Mouse (Mus musculus): Measurements from ENCODE around the gene Mylk. TPM values are rescaled to one million over a fixed set of nuclear protein-coding genes. Genes with fewer than 3 reads are reported as not detected.

Gene Mylk
- total RNA-seq, 2 experiments from 2014 or later: 13.4 to 14.5 TPM

DNA sequence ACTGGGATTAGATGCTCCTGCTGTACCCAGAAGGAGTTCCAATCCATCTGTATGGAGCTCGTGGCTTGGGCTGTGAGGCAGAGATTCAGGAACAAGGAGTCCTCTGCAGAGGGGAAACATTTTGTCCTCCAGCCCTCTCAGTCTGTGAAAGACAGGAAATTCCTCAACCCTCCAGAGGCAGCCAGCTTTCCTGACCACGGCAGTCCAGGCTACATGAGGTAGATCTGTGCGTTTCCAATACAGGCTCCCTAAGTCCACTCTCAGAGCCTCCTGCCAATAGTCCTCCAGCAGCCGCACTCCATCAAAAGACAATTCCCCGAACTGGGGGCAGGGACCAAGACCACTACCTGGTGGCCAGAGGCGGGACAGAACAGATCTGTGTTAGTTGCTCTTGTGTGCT, 164.4 kb downstream of the Mylk start:
- DNase-seq: no peak

DNA sequence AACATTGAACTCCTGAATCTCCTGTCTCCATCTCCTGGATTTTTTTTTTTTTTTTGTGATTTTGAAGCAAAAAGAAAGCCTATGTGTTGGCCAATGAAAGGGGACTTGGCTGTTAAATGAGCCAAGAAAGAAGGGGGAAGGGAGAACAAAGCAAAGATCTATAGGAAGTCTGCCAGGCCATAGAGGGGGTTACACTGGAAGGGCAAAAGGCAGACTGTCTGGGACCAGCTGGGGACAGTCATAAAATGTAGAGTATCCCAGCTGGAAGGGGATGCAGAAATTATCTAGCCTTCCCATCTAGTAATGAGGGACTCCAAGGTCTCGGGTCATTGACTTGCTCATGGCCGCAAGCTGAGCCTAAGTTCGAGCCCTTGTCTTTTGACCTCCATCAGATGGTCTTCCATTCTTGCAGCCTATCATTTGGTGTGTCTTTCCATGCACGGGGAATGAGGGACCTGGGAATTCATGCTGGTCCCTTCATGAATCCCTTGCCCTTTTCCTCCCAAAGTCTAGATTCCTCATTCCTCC, 172.4 kb downstream of the Mylk start:
- DNase-seq: no peak

DNA sequence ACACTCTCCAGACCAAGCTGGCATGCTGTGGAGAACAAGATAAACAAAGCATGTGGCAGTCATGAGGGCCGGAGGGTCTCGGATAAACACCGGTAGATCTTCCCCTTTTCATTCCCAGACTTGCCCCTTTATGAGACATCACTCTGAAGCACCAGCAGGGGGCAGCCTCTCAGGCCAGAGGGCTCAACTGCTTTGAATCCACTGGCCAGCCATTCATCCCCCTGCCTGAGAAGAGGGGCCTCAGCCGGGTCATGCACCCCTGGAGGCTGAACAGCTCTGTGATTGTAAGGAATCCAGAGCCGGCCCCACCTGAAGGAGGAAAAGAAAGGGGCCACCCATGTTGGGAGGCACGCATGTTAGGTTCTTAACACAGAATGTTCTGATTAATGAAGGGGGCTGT, 175.2 kb downstream of the Mylk start:
- no peak for DNase-seq

DNA sequence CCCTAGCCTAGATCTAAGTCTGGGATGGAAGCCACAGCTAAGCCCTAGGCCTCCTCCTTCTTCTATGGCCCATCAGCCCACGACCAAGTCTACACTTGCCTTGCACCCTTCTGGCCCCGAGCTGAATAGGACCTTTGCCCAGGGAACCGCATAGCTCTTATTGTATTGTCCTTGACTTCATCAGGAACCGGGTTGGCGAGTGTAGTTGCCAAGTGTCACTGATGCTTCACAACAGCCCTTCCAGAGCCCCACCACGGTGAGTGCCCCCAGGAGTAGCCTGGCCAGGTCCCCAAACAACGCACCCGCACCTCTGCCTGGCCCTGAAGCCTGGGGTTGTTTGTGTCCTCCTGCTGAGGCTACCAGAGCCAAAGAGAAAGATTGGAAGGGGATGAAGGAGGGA, 175.9 kb downstream of the Mylk start:
- no peak for DNase-seq

DNA sequence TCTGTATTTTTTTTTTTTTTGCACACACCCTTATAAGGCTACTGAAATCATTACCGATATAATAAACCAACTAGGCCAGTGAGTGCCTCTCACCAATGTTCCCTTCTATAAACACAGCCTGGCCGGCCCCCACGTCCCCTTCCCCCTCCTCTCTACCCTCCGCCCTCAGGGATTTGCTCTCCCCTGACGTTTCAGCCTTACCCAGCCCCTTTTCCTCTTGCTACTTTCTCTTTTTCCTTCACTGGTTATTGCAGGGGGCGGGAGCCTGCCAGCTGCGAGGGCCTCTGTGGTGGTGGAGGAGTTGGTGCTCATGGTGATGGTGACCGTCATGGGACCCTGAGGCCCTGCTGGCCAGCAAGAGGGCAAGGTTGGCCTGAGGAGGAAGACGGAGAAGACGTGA, 176.3 kb downstream of the Mylk start:
- DNase-seq: no peak

DNA sequence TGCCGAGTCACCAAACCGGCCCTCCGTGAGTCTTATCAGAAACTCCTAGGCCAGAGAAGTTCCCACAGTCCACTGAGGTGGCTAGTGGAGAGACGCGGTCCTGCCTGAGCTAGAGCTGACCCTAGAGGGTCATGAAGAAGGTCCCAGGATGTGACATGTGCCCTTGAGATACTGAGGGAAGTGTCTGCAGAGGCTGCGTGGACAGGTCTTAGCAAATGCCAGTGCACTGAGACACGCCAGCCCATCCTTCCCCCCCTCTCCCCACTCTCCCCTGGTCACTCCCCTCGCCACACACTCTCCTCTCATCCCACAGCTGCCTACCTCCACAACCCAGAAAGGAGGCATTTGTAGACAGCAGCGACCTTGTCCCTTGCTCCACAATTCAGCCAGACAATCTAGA, 178.6 kb downstream of the Mylk start:
- no peak for DNase-seq

DNA sequence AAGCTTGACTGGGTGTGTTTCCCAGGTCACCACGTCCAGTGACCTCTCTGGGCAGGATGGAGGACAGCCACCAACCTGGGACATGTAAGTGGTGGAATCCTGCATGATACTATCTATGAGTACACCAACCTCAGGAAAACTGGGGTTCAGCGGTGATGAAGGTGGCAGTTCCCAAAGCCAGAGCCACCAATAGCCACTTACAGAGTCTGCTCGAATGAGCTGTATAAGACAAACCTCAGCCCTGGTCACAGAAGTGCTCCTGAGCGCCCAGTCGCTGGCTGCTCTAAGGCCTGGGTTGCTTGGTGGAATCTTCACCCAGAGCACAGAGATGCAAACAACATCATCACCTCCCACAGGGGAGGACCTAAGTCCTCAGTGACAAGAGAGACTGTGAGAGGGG, 179.3 kb downstream of the Mylk start:
- DNase-seq: no peak

DNA sequence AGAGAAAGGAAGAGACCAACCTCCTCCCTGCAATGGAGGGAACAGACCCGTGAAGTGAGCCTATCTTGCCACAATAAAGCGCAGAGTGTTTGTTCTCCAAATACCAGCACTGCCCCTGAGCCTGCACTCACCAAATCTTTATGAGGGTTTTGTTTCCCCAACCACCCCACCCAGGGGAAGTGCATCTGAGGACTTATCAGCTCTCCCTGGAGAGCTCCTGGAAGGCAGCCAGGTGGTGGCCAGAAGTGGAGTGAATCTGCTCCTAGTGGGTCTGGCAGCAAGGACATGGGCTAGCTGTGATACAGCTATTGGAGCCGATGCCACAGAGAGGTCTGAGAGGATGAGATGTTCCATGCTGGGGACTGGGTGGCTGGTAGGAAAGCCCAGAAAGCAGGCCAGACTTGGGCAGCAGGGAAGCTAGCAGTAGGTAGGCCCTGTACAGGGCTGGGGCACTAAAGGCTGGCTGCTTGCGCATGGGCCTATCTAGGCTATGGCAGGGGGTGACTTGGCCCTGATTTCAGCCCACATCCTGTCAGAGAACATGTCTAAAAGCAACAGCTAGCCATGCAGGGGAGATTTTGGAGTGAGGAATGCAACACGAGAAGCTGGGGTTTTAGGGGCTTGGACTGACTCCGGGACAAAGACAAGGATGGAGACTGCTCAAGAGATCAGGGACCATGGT, 180.1 kb downstream of the Mylk start:
- no peak for DNase-seq

DNA sequence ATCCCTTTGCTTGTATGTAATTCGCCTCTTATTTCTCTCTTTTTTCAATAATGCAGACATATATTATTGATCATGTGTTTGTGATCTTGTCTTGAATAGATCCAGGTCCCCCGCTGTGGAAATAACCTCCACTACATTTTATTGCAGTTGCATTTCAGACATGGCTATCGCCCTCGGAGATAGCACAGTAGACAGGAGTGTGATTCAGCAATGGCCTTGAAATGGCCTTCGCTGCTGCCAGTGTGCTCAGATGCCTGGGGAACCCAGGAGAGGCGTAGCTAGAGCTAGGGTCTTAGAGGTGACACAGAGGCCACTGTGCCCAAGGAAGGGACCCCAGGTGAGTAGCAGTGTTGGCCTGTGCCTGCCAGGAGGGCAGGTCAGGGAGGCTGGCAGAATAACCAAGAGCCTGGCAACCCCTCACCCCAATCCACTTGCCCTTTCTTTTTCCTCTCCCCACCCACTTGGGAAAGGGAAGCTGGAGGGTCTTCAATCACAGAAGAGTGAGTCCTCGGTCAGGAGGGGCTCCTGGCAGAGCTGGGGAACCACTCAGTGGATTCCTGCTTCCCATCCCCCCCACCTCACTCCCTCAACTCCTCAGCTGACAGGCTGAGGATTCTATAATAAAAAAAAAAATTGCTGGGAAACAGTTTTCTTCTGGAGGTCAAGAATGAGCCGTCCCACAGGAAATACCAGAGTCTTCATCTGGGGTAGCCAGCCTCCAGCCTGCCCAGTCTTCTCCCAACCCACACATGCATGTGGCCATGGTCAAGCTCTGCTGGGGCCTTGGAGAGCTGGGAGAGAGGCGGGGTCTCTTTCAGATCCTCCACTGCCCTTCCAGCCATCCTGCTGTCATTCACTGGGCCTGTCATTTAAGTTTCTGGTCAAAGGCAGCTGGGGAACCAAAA, 181.8 kb downstream of the Mylk start:
- DNase-seq: no peak

DNA sequence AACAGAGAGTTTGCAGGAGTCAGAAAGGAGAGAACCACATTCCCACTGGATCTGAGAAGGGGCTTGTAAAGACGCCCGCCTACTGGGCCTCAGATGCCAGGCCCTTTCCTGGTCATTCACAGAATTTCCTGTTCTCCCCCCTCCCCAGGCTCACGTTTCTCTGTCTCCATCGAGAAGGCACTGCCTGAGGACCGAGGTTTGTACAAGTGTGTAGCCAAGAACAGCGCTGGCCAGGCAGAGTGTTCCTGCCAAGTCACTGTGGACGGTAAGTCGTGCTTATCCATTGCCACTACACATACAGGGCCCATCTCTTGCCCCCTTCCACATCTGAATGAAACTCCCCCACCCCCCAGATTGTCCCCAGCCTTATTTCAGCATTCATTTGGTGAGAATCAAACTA, 184.7 kb downstream of the Mylk start:
- DNase-seq: no peak

DNA sequence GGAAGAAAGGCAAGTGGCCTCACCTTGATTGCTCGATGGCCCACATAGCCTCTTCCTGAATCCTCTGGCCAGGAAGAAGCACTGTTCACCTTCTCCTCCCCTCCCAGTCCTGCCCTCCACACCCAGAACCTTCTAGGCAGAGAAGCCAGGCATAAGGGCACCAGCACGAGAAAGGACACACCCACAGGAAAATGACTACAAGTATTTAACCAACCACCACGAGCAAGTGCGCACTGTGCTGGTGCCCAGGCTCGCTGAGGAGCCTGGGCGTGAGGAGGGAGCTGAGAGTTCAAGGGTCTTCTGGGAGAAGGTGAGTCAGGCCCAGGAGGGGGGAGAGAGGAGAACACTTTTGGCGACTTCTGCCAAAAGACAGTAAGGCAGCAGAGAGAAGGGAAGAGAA, 185.1 kb downstream of the Mylk start:
- no peak for DNase-seq

DNA sequence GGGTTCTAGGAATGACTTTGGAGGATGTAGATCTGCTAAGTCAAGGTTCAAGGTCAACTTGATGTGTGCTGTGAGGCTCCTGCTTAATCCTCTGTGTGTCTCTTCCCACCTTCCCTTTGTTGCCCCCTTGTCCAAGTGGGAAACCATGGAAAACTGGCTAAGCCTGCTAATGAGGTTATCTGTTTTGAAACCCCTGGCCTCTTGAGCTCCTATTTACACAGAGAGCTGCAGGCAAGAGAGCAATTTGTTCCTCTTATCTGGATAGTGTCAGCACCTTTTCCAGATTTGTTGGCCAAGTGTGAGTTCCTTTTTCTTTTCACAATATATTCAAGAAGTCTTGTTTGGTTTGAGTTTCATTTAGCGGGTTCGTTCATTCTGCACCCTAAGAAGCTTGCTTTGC, 186.3 kb downstream of the Mylk start:
- DNase-seq: no peak

DNA sequence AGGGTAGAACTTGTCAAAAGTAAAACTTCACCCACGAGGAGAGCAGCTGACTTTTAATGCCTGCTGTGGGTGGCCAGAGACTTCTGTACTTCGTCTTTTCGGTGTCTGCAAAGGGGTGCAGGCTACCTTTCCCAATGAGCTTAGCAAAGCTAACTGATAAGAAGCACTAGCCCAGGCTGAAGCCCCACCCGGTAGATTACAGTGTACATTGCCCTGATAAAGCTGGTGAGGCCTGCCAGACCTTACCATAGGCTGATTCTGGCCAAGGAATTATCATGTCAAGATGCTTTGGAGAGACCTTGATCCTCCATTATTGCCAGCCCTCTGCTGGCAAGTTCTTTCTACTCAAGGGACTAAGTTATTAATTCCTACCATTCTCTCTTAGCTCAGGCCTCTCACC, 188.2 kb downstream of the Mylk start:
- no peak for DNase-seq

DNA sequence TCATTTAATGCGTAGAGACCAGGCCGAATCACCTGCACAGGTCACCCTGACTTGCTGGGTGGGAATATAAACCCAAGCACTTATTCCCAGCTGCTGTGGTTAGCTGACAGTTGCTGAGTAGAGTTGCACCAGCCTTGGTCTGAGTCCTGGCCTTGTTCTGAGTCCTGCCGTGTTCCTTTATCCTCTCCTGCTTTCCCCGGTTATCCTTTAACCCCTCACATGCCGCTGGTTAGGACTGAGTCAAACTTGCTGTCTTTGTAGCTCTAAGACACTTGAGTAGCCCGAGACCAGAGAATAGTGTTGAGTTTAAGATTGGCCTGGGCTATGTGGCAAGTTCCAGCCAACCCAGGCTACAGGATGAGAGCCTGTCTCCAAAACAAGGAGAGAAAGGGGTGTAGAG, 189.5 kb downstream of the Mylk start:
- DNase-seq: no peak

DNA sequence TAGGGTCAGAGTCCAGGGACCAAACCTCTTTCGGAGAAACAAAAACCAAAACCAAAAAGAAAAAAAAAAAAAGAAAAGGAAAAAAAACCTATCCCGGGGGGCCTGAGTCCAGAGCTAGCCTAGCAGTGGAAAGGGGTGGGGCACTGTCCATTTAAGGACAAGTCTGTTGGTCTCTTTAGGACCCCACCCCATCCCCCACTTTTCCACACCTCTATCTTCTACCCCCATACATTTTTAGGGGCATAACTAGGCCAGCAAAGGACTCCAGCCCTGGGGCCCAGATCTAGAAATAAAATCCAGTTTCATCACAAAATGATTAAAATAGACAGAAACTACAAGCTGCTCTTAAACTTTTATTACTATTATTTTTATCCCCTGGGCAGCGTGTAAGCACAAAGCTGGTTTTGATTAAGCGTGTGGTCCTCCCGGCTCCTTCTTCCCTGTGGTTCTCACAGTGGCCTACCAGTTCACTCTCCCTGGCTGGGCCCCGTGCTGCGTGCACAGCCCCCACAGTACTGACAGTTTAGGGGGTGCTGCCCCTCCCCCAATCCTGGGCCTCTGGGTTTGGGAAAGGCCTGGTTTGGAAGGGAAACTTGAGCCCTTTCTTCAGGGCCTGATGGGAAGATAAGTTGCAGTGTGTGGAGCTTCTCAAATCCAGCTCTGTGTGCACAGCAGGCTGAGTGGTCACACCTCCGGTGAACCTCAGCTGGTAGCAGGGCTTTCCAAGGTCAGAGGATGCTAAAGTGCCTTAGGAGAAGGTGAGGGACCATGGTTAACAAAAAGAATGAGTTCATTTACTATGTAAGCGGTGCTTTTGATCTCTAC, 190.7 kb downstream of the Mylk start:
- DNase-seq: no peak

DNA sequence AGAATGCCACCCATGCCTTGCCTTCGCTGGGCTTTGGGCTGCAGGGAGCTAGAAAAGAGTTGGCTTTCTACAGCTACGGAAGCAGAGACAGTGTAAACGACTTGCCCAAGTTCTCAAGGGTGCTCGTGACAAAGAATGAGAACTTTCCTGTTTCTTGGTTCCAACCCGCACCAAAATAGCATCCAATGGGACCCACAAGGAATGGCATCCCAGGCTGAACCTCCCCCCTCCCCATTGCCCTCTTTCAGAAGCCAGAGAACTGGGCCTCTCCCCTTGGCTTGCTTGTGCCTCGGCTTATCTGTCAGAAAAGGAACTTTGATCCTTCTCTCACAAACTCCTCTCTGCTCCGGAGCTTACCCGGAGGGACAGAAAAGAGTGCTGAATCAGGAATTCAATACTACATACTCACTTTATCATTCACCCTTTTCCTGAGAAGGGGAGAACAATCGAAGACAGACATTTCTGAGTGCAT, 191.4 kb downstream of the Mylk start:
- no peak for DNase-seq

DNA sequence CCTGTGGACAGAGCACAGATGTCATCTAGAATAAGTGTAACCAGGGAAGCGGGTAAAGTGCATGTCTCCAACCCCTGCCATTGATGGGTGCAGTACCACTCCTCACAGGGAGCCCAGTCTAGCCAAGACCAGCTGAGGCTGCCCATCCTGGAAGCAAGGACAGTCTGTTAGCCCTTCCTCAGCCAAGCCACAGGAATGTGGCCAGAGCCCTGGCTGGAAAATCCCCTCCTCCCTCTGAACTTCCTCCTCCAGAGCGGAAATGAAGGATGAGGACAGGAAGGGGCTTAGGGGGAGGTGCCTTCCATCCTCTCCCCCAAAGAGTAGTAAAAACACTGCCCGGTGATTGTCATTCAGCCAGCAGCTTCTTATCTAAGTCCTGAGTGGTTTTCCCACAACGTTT, 192.6 kb downstream of the Mylk start:
- no peak for DNase-seq

DNA sequence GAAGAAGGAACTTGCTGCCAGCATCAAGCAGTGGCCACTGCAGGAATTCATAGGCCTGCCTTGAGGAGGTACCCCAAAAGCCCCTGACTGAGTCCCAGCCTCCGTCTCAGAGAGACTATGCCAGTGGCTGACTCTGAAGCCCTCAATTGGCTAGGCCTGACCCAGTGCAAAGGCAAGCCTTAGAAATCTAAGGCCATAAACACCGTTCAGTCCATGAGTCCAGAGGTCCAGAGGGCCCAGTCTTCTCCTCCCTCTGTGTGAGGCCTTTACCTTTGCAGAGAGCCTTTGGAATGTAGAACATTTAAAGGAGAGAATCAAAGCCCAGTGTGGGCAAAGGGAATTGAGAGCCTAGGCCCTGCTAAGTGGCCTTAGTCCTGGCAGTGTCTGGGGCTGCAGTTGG, 193.2 kb downstream of the Mylk start:
- no peak for DNase-seq

DNA sequence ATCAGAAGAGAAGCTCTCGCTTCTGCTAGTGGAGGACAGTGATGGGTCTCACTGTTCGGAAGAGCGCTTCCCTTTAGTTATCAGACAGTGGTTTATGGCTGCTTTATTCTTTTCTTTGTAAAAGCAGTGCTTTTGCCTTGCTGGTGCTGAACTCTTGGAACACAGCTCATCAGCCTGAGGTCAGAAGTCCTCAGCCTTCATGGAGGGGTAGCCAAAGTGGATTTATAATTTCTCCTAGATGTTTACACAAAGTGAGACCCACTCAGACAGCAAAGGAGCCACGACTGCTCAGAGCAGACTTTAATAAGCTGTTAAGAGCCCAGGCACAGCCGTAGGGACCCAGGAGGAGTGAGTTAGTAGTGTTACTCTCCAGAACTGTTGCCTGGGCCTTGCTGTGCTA, 194.9 kb downstream of the Mylk start:
- DNase-seq: no peak

DNA sequence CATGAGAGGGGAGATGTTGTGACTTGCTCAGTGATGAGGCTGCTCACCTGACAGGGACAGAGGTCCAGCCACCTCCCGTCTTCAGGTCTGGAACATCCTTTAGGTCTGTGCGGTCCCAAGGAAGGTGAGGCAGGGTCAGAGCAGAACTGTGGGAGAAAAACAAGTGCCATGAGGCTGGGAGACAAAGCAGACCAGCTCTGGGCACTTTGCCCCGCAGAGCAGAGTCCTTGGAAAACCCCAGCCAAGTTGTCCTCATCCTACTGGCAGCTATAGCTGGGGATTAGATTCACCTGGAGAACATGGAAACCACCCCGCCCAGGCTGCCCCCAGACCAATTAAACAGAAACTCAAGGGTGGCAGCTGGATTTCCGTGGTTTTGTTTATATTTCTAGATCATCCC, 195.4 kb downstream of the Mylk start:
- no peak for DNase-seq

DNA sequence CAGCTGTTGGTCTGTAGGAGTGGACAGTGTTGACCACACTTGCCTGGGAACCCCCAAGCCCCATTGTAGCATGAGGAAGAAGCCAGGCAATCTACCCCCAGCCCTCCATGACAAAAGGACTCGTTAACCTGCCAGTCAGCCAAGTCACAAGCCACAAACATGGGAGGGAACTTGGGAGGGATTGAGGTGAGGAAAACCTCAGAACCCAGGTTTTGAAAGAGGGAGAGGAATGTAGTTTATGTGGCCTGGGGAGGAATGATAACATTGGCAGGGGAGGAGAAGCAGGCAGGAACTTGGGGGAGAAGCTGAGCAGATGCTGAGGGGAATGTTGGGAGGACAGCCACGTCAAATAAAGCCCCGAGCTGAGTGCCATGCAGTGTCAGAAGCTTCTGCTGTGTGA, 196.9 kb downstream of the Mylk start:
- DNase-seq: no peak

DNA sequence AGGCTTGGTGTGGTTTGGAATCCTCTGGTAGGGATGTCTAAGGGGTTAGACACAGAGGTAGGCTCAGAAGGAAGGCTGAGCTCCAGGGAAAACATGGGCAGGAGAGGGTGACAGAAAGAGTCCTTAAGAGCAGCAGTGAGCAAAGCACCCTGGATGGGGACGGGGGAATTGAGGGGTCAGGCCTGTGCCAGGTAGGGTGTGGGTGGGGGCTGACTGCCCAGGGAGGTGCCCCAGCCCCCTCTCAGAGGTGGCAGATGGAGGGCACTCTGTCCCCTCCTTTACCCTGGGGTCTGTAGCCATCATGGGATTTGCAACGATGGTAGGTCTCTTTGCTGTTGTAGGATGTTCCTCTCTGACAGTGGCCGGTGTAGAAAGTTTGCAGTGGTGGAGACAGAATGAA, 201.3 kb downstream of the Mylk start:
- no peak for DNase-seq

DNA sequence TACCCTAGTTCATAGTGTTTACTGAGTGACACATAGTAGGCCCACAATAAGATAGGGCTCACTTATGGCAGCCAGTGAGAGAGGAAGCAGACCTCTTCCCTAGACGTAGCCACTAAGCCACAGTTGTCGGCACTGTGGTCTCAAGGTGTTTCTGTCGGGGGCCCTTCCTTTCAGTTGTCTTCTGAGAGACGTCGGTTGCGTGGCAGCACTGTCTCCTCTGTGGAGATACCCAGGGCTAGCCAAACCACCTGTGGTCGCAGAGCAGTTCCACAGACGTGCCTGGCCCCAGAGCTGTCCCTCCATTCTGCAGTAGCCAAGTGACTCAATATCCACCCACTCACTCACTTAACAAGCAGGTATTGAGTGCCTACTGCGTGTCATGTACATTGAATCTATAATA, 205.9 kb downstream of the Mylk start:
- no peak for DNase-seq

Measured in layer of hippocampus, postnatal 36 days (tissue).